Mouse (Mus musculus) embryonic facial prominence, embryonic 12.5 days (tissue): ENCODE results near the gene Aldh6a1. TPM values are rescaled to one million over a fixed set of nuclear protein-coding genes. Genes with fewer than 3 reads are reported as not detected.
A peak's percentile ranks its signal among the peaks of the same experiment; 100 is the strongest.

Experiments
- ATAC-seq: fragments of 200-750 bp; cut with Nextera tagmentation; 2 replicates; pipeline ENCODE4 v1.8.0; 2017; ENCODE audit not compliant: insufficient number of reproducible peaks, insufficient read depth, low FRiP score, low TSS enrichment
- H3K27ac ChIP-seq: fragments of 300-500 bp; sonication (generic); 2 replicates; pipeline ENCODE4 v1.5.1; 2016; ENCODE audit warnings: mild to moderate bottlenecking
- H3K27me3 ChIP-seq: fragments of 300-500 bp; sonication (generic); 2 replicates; pipeline ENCODE4 v1.6.1; 2016; ENCODE audit warnings: mild to moderate bottlenecking, moderate library complexity
- H3K36me3 ChIP-seq: fragments of 300-500 bp; sonication (generic); 2 replicates; pipeline ENCODE4 v1.6.1; 2016; ENCODE audit warnings: mild to moderate bottlenecking
- H3K4me1 ChIP-seq: fragments of 300-500 bp; sonication (generic); 2 replicates; pipeline ENCODE4 v1.6.1; 2016
- H3K4me2 ChIP-seq: fragments of 300-500 bp; sonication (generic); replicated peaks from 2 replicates; pipeline ENCODE4 v1.6.1; 2016; ENCODE audit warnings: mild to moderate bottlenecking, moderate library complexity
- H3K4me3 ChIP-seq: fragments of 300-500 bp; sonication (generic); 2 replicates; pipeline ENCODE4 v1.5.1; 2016; ENCODE audit warnings: mild to moderate bottlenecking
- H3K9ac ChIP-seq: fragments of 300-500 bp; sonication (generic); 2 replicates; pipeline ENCODE4 v1.6.1; 2016; ENCODE audit warnings: mild to moderate bottlenecking, moderate library complexity
- H3K9me3 ChIP-seq: fragments of 300-500 bp; sonication (generic); 2 replicates; pipeline ENCODE4 v1.6.1; 2016; ENCODE audit warnings: mild to moderate bottlenecking, moderate library complexity
- WGBS: fragments of 180-500 bp; shearing (Covaris S2); methylation state at CpG from one replicate; pipeline ENCODE4 v1.1.7; 2016; 5-methylcytosine and 5-hydroxymethylcytosine counted together
- polyA plus RNA-seq: library from polyadenylated mRNA; unstranded; fragments of >200 nt; fragmentation: Nextera tagmentation; extraction: Ambion mirVana; gene quantifications from 2 replicates; pipeline ENCODE4 v1.2.1, GENCODE M21; 2016

The Aldh6a1 gene
- polyA plus RNA-seq: 32.1 and 35.2 TPM in 2 replicates

GRCm38 (mm10) chr12:84450718-84451646 is at the start of gene Aldh6a1, which contains the start of gene Lin52:
Gene Aldh6a1 (minus strand): TSS chr12:84451004.
Gene Lin52 (plus strand): TSS chr12:84451422.
- Histone ChIP-seq H3K9me3 (no peaks in the 10 kb centered on the region), H3K4me1 (peaks cover 17% of the 10 kb centered on the region), H3K27me3 (0 out of 2 replicates have a peak, but pooled peaks cover 3% of the 10 kb centered on the region), H3K4me2 (peak within 1 kb of the TSS; percentile 82), H3K9ac (peak within 1 kb of the TSS; percentile 60), H3K4me3 (peak within 1 kb of the TSS; percentile 90), H3K36me3 (no peaks in the 10 kb centered on the region), H3K27ac (peak within 1 kb of the TSS; percentile 59; the same call in 1 of the 2 replicates)
- WGBS: under 1% methylated on average over 49 of the region's 49 CpGs
- peak; percentile 99 for ATAC-seq

- Histone ChIP-seq H3K27ac (no peak overlapping the region), H3K9ac (no peak overlapping the region), H3K9me3 (no peaks in the 10 kb centered on the region), H3K27me3 (no peaks in the 10 kb centered on the region), H3K4me3 (no peak overlapping the region), H3K4me1 (peaks cover 3% of the 10 kb centered on the region; the same call in 1 of the 2 replicates), H3K36me3 (0 out of 2 replicates have a peak, but pooled peaks cover 3% of the 10 kb centered on the region), H3K4me2 (no peak overlapping the region)
- no peak for ATAC-seq
- WGBS: 87% methylated on average over 1 of the region's 1 CpGs
These were observed 46.0 kb upstream of the Aldh6a1 start for GRCm38 (mm10) chr12:84496795-84497194.

- no peak for ATAC-seq
These were observed 36.7 kb upstream of the Aldh6a1 start for GRCm38 (mm10) chr12:84487324-84488056.

GRCm38 (mm10) chr12:84482778-84483585 is 32.2 kb upstream of the Aldh6a1 start:
- Histone ChIP-seq H3K4me3 (no peak overlapping the region), H3K9me3 (no peaks in the 10 kb centered on the region), H3K4me1 (no peaks in the 10 kb centered on the region), H3K9ac (no peak overlapping the region), H3K27ac (no peak overlapping the region), H3K4me2 (no peak overlapping the region), H3K27me3 (no peaks in the 10 kb centered on the region), H3K36me3 (peaks cover 6% of the 10 kb centered on the region; the same call in 1 of the 2 replicates)
- WGBS: 88% methylated on average over 14 of the region's 14 CpGs
- ATAC-seq: no peak

More at GRCm38 (mm10) chr12:84487324-84488056, 36.7 kb upstream of the Aldh6a1 start:
- Histone ChIP-seq H3K9me3 (no peaks in the 10 kb centered on the region), H3K4me2 (no peak overlapping the region), H3K4me1 (no peaks in the 10 kb centered on the region), H3K27ac (no peak overlapping the region), H3K36me3 (0 out of 2 replicates have a peak, but pooled peaks cover 3% of the 10 kb centered on the region), H3K9ac (no peak overlapping the region), H3K27me3 (no peaks in the 10 kb centered on the region), H3K4me3 (no peak overlapping the region)
- 44% methylated on average over 8 of the region's 8 CpGs for whole genome bisulfite sequencing

GRCm38 (mm10) chr12:84481251-84481650 is 30.4 kb upstream of the Aldh6a1 start:
- H3K9me3 ChIP-seq: no peaks in the 10 kb centered on the region
- ATAC-seq: no peak
- H3K4me1 ChIP-seq: no peaks in the 10 kb centered on the region
- peaks cover 6% of the 10 kb centered on the region; the same call in 1 of the 2 replicates for H3K36me3 ChIP-seq
- 52% methylated on average over 2 of the region's 2 CpGs for whole genome bisulfite sequencing
- H3K27ac ChIP-seq: no peak overlapping the region
- no peak overlapping the region for H3K4me2 ChIP-seq
- no peaks in the 10 kb centered on the region for H3K27me3 ChIP-seq
- H3K4me3 ChIP-seq: no peak overlapping the region
- H3K9ac ChIP-seq: no peak overlapping the region

- WGBS: 94% methylated on average over 7 of the region's 7 CpGs
- H3K27me3 ChIP-seq: no peaks in the 10 kb centered on the region
- H3K4me3 ChIP-seq: no peak overlapping the region
- no peak for ATAC-seq
- no peaks in the 10 kb centered on the region for H3K4me1 ChIP-seq
- H3K9me3 ChIP-seq: no peaks in the 10 kb centered on the region
- H3K9ac ChIP-seq: no peak overlapping the region
- H3K4me2 ChIP-seq: no peak overlapping the region
- H3K27ac ChIP-seq: no peak overlapping the region
- H3K36me3 ChIP-seq: peaks cover 6% of the 10 kb centered on the region; the same call in 1 of the 2 replicates
These were observed 28.1 kb upstream of the Aldh6a1 start for GRCm38 (mm10) chr12:84478937-84479336.

GRCm38 (mm10) chr12:84468701-84469100 is 17.9 kb upstream of the Aldh6a1 start:
- Histone ChIP-seq H3K36me3 (peaks cover 18% of the 10 kb centered on the region), H3K4me2 (no peak overlapping the region), H3K27me3 (no peaks in the 10 kb centered on the region), H3K9me3 (no peaks in the 10 kb centered on the region), H3K4me3 (no peak overlapping the region), H3K9ac (no peak overlapping the region), H3K27ac (no peak overlapping the region), H3K4me1 (no peaks in the 10 kb centered on the region)
- no peak for ATAC-seq
- WGBS: 0% methylated on average over 1 of the region's 1 CpGs

- H3K27me3 ChIP-seq: no peaks in the 10 kb centered on the region
- H3K36me3 ChIP-seq: peaks cover 36% of the 10 kb centered on the region
- H3K9me3 ChIP-seq: no peaks in the 10 kb centered on the region
- H3K4me2 ChIP-seq: no peak overlapping the region
- WGBS: 88% methylated on average over 3 of the region's 3 CpGs
- H3K4me3 ChIP-seq: no peak overlapping the region
- H3K4me1 ChIP-seq: no peaks in the 10 kb centered on the region
- ATAC-seq: no peak
- no peak overlapping the region for H3K9ac ChIP-seq
- no peak overlapping the region for H3K27ac ChIP-seq
These were observed 12.1 kb upstream of the Aldh6a1 start for GRCm38 (mm10) chr12:84462856-84463255.

- ATAC-seq: no peak
- Histone ChIP-seq H3K27ac (no peak overlapping the region), H3K4me2 (no peak overlapping the region), H3K9ac (no peak overlapping the region), H3K9me3 (no peaks in the 10 kb centered on the region), H3K36me3 (peaks cover 43% of the 10 kb centered on the region), H3K4me3 (no peak overlapping the region), H3K27me3 (no peaks in the 10 kb centered on the region), H3K4me1 (no peaks in the 10 kb centered on the region)
- 92% methylated on average over 5 of the region's 5 CpGs for WGBS
These were observed 10.6 kb upstream of the Aldh6a1 start for GRCm38 (mm10) chr12:84461416-84461815.

GRCm38 (mm10) chr12:84459845-84460244 is 9.0 kb upstream of the Aldh6a1 start:
- Histone ChIP-seq H3K36me3 (peaks cover 42% of the 10 kb centered on the region), H3K4me3 (no peak overlapping the region), H3K27me3 (no peaks in the 10 kb centered on the region), H3K9ac (no peak overlapping the region), H3K9me3 (no peaks in the 10 kb centered on the region), H3K4me1 (no peaks in the 10 kb centered on the region), H3K27ac (no peak overlapping the region), H3K4me2 (no peak overlapping the region)
- ATAC-seq: no peak
- WGBS: 59% methylated on average over 1 of the region's 1 CpGs

GRCm38 (mm10) chr12:84456911-84457310 is 6.1 kb upstream of the Aldh6a1 start:
- Histone ChIP-seq H3K9ac (no peak overlapping the region), H3K4me3 (no peak overlapping the region), H3K4me1 (peaks cover 6% of the 10 kb centered on the region), H3K27ac (no peak overlapping the region), H3K4me2 (no peak overlapping the region), H3K9me3 (no peaks in the 10 kb centered on the region), H3K27me3 (no peaks in the 10 kb centered on the region), H3K36me3 (peaks cover 26% of the 10 kb centered on the region)
- ATAC-seq: no peak
- 86% methylated on average over 3 of the region's 3 CpGs for WGBS
